Mouse (Mus musculus): ENCODE data around the gene Grin3b.
A peak's percentile ranks its signal among the peaks of the same experiment; 100 is the strongest.

Grin3b gene

DNA sequence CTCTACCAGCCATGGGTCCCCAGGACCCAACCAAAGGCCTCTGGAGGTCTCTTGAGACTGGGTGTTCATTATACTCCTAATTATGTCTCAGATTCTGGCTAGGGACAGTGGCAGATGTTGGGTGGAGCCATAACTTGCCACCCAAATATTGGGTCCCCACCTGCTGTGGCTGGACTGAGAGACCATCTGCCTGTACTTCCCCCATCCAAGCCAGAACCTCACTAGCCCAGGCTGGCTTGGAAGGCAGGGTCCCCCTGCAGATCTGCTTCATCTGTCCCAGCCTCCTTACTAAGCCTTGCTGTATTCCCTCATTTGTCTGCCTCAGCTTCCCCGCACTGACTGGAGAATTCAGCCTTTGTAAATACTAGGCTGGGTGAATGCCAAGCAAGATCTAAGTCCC lies 2.3 kb upstream of the Grin3b start:
- no peak for DNase-seq

DNA sequence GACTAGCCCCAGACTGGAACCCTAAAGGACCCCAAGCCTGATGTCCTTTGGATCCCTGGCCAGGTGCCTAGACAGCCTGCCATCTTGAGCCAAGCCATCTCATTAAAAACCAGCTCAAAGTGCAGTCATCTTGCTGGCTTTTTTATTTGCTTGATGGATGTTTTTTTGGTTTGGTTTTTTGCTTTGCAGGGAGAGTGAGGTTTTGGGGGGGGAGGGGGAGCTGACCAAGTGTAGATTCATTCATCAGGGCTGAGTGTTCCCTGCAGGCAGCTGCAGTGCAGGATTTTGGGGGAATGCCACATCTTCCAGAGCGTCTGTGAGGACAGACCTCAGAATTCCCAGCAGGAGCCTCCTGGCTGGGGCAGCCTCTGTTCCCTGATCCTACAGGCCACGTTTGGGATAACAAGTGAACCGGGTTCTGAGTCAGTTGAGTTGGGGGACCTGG lies 1.4 kb upstream of the Grin3b start:
- no peak for DNase-seq

DNA sequence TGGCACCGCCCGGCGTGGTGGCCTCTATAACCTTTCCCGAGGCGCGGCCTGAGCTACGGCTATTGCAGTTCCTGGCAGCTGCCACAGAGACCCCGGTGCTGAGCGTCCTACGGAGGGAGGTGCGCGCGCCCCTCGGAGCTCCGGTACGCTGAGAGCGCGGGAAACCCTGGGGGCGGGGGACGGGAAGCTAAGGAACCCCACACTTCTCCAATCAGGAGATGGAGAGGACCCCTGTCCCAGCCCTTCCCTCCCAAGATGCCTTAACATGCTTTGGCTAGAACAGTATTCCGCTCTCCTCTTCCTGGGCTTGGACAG lies 625 bp downstream of the Grin3b start:
- no peak for DNase-seq

DNA sequence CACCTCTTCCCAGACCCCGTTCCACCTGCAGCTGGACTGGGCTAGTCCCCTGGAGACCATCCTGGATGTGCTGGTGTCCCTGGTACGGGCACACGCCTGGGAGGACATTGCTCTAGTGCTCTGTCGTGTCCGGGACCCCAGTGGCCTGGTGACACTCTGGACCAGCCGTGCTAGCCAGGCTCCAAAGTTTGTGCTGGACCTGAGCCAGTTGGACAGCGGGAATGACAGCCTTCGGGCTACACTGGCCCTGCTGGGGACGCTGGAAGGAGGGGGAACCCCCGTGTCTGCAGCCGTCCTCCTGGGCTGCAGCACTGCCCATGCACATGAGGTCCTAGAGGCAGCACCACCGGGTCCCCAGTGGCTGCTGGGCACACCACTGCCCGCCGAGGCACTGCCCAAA lies 2.3 kb downstream of the Grin3b start:
- DNase-seq: no peak

DNA sequence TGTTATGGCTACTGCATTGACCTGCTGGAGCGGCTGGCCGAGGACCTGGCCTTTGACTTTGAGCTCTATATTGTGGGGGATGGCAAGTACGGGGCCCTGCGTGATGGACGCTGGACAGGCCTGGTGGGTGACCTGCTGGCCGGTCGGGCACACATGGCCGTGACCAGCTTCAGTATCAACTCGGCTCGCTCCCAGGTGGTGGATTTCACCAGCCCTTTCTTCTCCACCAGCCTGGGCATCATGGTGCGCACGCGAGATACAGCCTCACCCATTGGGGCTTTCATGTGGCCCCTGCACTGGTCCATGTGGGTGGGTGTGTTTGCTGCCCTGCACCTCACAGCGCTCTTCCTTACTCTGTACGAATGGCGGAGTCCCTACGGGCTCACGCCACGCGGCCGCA lies 3.6 kb downstream of the Grin3b start:
- no peak for DNase-seq

DNA sequence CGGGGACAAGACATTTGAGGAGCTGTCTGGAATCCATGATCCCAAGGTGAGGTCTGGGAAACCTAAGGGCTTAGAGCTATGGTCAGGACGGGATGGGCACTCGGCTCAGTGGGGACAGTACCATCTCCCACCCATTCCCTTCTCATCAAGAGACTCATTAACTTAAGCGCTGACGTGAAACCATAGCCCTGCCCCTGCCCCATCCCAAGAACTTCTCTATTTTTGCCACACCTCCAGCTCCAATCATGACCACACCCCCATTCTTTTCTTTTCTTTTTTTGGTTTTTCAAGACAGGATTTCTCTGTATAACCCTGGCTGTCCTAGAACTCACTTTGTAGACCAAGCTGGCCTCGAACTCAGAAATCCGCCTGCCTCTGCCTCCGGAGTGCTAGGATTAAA lies 4.2 kb downstream of the Grin3b start:
- DNase-seq: no peak

DNA sequence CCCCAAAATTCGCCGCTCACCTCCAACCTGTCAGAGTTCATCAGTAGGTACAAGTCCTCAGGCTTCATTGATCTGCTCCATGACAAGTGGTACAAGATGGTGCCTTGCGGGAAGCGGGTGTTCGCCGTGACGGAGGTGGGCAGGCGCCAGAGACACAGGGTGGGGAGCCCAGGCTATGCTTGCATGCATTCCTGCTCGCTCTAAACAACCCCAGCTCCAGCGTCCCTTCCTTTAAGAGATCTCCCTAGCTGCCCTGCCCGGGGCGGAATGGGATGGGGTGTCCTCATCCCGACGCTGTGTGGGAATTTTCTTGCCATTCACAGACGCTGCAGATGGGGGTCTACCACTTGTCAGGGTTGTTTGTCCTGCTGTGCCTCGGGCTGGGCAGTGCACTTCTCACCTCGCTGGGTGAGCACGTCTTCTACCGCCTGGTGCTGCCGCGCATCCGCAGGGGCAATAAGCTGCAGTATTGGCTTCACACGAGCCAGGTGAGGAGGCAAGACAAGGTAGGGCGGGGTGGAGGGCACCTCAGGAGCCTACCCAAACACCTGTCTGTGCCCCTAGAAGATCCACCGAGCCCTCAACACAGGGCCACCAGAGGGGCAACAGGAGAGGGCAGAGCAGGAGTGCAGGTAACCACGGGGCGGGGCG lies 5.7 kb downstream of the Grin3b start:
- DNase-seq: no peak

DNA sequence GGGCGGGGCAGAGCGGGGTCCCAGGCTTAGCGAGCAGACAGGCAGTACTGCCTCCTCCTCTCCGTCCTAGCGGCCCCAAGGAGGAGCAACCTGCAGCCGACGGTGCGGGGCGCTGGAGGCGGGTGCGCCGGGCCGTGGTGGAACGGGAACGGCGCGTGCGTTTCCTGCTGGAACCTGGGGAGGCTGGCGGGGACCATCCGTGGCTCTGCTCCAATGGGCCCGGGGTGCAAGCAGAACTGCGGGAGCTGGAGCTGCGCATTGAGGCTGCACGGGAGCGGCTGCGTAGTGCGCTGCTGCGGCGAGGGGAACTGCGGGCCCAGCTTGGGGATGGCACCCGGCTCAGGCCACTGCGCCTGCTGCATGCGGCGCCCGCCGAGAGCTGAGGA lies 6.2 kb downstream of the Grin3b start:
- no peak for DNase-seq

DNA sequence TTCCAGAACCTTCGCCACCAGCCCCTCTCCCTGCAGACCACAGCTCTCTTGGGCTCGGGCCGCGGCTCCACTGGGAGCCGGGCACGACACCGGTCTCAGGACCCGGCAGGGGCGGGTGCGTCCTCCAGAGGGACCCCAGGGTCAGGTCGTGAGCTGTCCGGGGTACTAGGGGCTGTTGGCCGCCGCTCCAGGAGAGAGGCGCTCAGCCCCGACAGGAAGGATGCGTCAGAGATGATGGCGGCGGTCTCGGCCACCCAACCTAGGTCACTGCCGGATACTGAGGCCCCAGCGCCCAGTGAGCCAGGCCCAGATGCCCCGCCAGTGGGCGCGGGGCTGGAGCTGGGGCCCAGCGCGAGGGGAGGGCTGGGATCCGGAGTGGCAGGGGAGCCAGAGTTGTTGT lies 6.8 kb downstream of the Grin3b start:
- no peak for DNase-seq

DNA sequence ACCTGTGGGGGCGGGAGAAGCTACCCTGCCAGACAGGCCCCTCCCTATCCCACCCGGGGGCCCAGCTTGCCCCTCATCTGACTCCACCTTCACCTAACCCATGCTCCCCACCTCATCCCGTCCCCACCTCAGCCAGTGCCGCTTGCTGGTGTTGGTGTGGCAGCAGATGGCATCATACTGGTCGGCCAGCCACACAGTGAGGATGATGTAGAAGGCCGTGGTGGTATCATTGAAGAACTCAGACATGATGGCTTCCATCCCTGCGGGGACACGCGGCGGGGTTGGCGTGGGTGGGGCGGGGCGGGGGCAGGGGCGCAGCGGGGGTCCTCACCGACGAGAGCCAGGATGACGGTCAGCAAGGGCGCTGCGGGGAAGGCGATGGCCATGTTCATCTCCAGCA lies 7.5 kb downstream of the Grin3b start:
- DNase-seq: no peak

DNA sequence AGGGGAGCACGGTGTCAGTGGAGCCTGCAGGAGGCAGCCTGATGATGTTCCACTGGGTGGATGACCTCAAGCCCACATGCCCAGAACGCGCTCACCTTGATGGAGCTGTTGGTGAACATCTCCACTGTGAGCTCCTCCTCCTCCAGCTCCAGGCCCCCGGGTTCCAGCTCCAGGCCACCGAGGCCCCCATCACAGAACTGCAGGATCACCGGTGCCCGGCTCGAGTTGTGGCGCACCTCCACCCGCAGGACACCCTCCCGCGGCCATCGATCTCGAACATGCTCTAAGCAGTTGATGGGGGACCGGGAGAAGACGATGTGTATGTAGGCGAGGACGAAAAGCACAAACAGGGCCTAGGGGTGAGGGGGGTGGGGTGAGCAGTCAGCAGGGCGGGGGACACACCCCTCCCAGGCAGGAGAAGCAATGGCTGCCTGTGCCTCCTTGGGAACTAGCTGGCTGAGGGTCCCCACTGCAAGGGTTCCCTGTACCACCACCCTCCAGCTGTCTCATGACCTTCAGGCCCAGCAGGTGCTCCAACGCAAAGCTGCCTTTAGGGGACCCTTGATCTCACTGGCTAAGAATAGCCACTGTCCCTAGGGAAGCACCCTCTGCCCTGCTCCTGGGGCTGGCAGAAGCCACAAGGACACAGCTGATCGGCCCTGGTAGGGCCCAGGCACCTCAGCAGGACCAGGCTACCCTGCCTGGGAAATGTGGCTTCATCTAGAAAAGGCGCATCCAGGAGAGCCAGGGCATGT lies 9.1 kb downstream of the Grin3b start:
- no peak for DNase-seq

DNA sequence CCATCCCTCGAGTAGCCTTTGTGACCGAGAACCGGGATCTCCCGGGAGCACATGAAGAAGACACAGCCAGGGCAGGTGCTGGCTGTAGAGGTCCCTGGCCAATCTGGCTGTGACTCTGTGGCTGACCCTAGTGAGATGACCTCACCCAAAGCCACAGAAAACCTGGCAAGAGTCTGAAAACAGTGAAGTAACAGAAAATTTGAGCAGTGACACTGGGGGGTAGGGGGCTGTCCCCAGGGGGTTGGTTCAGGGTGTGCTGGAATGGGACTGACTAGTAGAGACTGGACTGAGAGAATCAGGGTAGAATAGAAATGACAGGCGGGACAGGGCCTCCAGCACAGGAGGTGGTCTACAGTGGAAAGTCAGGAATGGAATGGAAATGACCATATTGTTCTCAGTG lies 12.7 kb downstream of the Grin3b start:
- DNase-seq: no peak

DNA sequence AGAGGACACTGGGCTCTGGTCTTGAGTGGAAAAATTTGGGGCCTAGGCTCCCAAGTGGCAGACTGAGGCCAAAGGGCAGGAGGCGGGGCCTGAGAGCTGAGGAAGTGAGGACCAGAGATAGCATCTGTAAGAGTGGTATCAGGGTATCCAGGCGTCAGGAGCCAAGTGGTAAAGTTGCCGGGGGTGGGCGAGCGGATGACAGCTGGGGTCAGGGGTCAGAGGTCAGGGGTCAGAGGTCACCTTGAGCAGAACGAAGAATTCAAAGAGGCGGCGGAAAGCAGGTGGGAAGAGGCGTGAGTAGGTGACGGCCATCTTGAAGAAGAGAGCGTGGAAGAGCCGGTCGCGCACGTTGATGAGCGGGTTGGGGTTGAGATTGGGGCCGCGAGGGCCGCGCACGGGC lies 13.2 kb downstream of the Grin3b start:
- DNase-seq: peak; percentile 78

DNA sequence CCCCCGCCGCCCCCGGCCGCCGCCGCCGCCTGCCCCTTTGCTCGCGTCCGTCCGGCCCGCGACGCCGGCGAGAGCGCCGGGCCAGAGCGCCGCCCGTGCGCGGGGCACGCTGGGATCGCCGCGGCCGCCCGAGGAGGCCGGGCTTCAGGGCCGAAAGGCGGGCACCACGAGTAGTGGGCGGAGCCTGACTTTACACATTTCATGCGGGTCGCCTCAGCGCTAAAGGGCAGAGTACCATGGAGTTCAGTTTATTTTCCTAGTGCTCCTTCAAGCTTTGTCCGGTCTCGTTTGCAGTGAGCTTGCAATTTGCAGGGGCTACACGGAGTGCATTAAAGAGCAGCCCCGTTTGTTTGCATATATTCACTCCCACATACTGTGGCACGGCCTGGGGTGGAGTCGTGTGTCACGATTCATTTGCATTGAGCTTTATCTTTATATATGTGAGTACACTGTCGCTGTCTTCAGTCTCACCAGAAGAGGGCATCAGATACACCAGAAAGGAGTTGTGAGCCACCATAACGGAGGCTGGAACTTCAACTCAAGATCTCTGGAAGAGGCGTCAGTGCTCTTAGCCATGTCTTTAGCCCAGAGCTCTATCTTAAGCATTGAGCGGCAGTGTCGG lies 13.8 kb downstream of the Grin3b start, which contains the start of gene Tmem259:
Gene Tmem259 (minus strand): TSS at position 136 of the 622 bp plus-strand sequence.
- peak; percentile 85 for DNase-seq

DNA sequence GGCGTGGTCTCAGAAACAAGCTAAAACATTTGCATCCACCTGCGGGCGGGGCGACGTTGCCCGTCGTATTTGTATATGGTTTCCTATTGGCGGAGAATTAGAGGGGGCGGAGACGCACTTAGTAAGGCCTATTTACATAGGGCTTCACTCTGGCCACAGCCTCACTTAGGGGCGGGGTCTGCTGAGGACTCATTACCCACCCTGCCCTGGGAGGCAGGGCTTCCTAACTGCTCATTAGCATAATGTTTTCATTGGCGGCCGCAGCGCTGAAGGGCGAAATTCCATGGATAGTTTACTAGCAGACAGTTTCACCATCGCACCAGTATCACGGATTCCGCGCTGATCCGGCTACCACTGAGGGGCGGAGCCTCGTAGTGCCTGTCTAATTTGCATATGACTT lies 14.4 kb downstream of the Grin3b start:
- DNase-seq: peak; percentile 100

DNA sequence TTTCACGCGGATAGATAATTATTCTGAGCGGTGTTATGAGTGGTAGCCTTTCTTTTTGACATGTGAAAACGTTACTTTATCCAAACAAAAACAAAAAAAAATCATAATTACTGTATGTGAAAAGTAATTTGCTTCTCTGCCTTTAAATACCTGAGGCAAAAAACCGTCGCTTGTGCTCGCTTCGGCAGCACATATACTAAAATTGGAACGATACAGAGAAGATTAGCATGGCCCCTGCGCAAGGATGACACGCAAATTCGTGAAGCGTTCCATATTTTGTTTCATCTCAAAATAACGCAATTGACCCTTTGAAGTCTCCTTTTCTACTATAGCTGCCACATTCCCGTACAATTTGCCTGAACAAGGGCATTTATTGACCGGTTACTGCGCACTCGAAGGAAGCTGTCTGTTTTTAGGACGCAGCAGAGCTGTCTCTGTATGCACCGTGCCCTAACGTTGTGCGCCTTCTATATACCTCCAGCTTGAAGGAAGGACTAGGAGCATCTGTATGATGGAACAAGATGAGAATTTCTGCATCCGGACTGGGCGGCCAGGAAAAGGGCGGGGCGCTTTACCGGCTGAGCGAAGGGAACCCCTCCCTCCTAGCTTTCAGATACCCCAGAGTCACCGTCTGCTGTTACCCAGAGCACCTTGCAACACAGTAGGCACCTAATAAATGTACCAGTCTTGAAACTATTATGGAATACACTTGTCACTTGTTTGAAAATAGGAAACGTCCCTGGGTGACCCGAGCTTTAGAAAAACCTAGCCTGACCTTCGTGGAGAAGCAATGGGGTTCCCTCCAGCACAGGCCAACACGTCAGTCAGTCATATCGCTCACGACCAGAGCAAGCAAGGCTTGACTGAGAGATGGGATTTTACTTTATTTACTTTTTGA lies 15.1 kb downstream of the Grin3b start:
- DNase-seq: peak; percentile 69

DNA sequence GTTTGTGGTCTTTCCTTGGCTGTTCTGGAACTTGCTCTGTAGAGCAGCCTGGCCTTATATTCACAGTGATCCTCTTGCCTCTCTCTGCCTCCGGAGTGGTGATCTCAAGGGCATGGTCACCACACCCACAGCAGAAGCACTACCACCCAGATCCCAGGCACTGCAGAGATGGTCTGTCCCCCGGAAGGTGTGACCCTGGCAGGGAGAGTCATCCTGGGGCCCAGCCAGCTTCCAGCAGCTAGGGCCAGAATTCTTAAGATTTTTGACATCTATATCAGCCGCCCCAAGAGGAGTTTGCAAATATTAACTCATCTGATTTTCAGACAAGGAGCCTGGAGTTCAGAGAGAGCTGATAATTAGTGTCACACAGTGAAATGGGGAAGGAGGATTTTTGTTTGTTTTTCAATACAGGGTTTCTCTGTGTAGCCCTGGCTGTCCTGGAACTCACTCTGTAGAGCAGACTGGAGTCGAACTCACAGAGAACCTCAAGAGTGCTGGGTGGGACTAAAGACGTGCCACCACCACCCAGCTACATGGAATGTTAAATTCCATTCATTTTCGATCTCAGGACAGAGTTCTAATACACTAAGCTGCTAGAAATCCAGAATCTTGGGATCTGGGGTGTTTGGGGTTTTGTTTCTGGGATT lies 15.8 kb downstream of the Grin3b start:
- DNase-seq: no peak

DNA sequence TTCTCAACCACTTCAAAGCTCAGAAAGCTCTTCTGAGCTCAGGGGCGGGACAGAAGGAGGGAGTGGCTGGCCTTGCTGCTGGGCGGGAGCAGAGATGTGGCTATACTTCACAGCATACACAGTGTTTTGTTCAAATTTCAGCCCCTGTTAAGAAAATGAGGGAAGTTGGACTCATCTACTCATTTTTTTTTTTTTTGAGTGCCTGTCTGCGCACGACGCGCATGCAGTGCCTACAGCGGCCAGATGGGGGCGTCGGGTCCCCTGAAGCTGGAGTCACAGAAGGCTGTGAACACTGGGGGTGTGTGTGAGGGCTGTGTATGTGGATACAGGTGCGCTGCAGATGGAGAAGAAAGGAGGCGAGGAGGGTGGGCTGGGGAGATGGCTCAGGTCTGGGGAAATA lies 16.4 kb downstream of the Grin3b start:
- peak; percentile 85 for DNase-seq

DNA sequence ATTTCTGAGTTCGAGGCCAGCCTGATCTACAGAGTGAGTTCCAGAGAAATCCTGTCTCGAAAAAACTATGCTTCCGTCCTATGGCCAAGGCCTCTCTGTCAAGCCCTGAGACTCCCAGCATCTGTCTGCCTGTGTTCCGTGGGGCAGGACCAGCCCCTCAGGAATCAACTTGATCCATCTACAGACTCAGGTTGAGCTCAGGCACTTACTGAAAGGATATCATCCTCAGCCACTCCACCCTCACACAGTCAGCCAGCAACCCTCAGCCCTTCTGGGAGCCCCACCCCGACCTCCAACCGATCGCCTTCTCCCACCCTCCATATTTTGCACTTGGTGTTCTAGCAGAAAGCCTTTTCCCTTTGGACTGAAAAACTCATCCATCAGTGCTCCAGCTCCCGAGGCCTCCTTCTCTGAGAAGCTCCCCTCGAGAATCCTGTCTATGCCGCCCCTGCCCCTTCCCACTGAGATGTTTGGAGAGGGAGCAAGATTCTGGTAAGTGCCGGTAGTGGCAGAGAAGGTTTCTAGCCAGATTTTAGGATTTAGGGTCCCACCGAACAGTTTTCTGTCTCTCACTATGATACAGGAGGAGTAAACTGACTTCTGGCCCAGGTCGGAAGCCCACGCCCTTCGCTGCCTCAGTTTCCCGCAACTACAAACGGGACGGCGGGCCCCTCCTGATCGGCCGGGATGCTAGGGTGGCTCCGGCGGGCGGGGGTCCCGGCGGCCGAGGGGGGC lies 17.4 kb downstream of the Grin3b start:
- no peak for DNase-seq

DNA sequence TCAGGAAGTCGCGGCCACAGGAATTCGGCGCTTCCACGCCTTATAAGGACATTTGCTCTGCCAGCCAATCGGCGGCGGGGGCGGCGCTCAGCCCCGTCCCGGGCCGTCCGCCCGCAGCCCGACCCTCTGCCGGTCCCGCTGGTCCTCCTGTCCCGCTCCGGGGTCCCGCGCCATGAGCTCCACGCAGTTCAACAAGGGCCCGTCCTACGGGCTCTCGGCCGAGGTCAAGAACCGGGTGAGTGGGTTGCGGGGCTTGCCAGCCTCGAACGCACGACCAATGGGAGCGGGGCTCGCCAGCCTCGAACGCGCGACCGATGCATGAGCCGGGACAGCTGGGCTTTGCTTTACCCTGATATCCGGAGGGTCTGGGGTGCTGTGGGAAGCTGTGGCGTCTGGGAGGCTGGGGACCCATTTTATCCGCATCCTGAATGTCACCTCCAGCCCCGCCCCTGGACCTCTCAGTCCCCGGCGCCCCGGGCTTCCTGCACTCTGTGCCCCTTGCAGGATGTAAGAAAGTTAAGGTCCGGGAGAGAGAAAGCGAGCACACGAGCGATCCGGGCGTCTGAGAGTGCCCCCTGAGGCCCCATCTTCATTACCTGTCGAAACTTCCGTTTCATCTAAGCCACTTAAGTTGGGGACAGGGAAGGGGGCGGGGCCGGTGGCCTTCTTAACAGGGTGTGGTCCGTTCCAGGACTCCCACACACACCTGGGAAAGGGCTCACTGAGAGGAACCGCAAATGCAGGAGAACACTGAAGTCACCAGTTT lies 18.2 kb downstream of the Grin3b start, which contains the start of gene Cnn2:
Gene Cnn2 (plus strand): TSS at position 79 of the 766 bp plus-strand sequence.
- no peak for DNase-seq

DNA sequence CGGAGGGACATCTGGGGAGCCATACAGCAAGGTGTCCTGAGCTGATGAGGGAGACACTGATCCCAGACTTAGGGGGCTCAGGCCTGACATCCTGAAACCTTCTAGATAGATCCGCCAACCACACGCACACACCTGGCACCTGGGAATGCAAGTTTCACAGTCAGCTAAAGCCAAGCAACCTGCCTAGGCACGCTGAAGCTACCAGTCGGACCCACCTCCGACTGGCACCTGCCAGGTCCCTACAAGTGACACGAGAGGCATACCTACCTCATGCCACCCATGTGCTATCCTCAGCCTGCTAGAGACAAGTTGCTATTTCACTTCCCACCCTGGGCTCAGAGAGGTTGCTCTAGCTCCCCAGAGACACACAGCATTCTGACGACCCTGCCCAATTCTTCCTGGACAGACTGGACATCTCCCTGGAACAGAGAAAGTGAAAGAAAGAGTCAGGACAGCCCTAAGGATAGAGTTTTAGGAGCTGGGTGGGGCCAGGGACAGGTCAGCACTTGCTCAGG lies 18.8 kb downstream of the Grin3b start:
- DNase-seq: no peak

Measured in layer of hippocampus, adult 9-11 months (tissue).